In genomic region chr1:139067210-139067609, GRCm38 (mm10) we compare ENCODE assay signal across 19 mouse cellular contexts.
A peak's percentile ranks its signal among the peaks of the same experiment; 100 is the strongest.
DNase-seq lines count a peak whose midpoint lies in the region; ATAC-seq and TF ChIP-seq lines count a peak whose summit lies in the region.
"Had no signal": no experiment of that assay in that cellular context is flagged by ENCODE, and none has a peak within 500 bp of the region (broad histone marks: within the 10 kb centered on the region; RNA-seq: fewer than 3 reads in every experiment).

No protein-coding gene starts in this region.

- no peak overlapping the region for H3K9ac ChIP-seq in hindbrain, embryonic 13.5 days
- H3K9ac ChIP-seq in hindbrain, postnatal 0 days (replicated peaks; ENCODE audit: low read length) = no peak overlapping the region
- no peak overlapping the region for H3K9ac ChIP-seq in neural tube, embryonic 12.5 days
- H3K9ac ChIP-seq in neural tube, embryonic 15.5 days (replicated peaks) = no peak overlapping the region
- no peak overlapping the region for H3K9ac ChIP-seq in hindbrain, embryonic 16.5 days (ENCODE audit: low read depth, low read length)
- H3K9ac ChIP-seq in stomach, postnatal 0 days (ENCODE audit: low read length) = no peak overlapping the region
- H3K9ac ChIP-seq: embryonic facial prominence, embryonic 13.5 days; hindbrain, embryonic 15.5 days; limb, embryonic 15.5 days had no signal

- WGBS in hindbrain, embryonic 13.5 days = 62% methylated on average over 2 of the region's 2 CpGs
- 78% methylated on average over 2 of the region's 2 CpGs for WGBS in hindbrain, postnatal 0 days
- 68% methylated on average over 2 of the region's 2 CpGs for WGBS in neural tube, embryonic 12.5 days
- WGBS in neural tube, embryonic 15.5 days = 52% methylated on average over 2 of the region's 2 CpGs
- 56% methylated on average over 2 of the region's 2 CpGs for WGBS in hindbrain, embryonic 16.5 days
- 72% methylated on average over 2 of the region's 2 CpGs for WGBS in stomach, postnatal 0 days

- TF ChIP-seq EP300 in stomach, postnatal 0 days (optimal IDR thresholded peaks at IDR 0.05) = no peak

- no peaks in the 10 kb centered on the region for H3K27me3 ChIP-seq in hindbrain, embryonic 13.5 days
- no peaks in the 10 kb centered on the region for H3K27me3 ChIP-seq in hindbrain, postnatal 0 days (ENCODE audit: insufficient read depth, low read length)
- H3K27me3 ChIP-seq in neural tube, embryonic 12.5 days (replicated peaks) = no peaks in the 10 kb centered on the region
- no peaks in the 10 kb centered on the region for H3K27me3 ChIP-seq in neural tube, embryonic 15.5 days (replicated peaks)
- H3K27me3 ChIP-seq in hindbrain, embryonic 16.5 days (replicated peaks; ENCODE audit: control insufficient read depth, insufficient read depth, low read length) = no peaks in the 10 kb centered on the region
- no peaks in the 10 kb centered on the region for H3K27me3 ChIP-seq in stomach, postnatal 0 days (ENCODE audit: control insufficient read depth, insufficient read depth, low read length)
- H3K27me3 ChIP-seq: embryonic facial prominence, embryonic 13.5 days; hindbrain, embryonic 15.5 days; limb, embryonic 15.5 days had no signal

- 0 out of 2 replicates have a peak, but pooled peaks cover 4% of the 10 kb centered on the region for H3K36me3 ChIP-seq in hindbrain, embryonic 13.5 days
- H3K36me3 ChIP-seq in hindbrain, postnatal 0 days (ENCODE audit: insufficient read depth, low read length) = no peaks in the 10 kb centered on the region
- H3K36me3 ChIP-seq in neural tube, embryonic 12.5 days = no peaks in the 10 kb centered on the region
- H3K36me3 ChIP-seq in neural tube, embryonic 15.5 days = no peaks in the 10 kb centered on the region
- no peaks in the 10 kb centered on the region for H3K36me3 ChIP-seq in hindbrain, embryonic 16.5 days (ENCODE audit: control insufficient read depth, insufficient read depth, low read length)
- H3K36me3 ChIP-seq in stomach, postnatal 0 days (ENCODE audit: control insufficient read depth, insufficient read depth, low read length) = no peaks in the 10 kb centered on the region
- H3K36me3 ChIP-seq: embryonic facial prominence, embryonic 13.5 days; hindbrain, embryonic 15.5 days; limb, embryonic 15.5 days had no signal

- H3K4me1 ChIP-seq in hindbrain, embryonic 13.5 days (replicated peaks) = peaks cover 3% of the 10 kb centered on the region; the same call in 1 of the 2 replicates
- no peaks in the 10 kb centered on the region for H3K4me1 ChIP-seq in hindbrain, postnatal 0 days (ENCODE audit: insufficient read depth, low read length)
- no peaks in the 10 kb centered on the region for H3K4me1 ChIP-seq in neural tube, embryonic 12.5 days
- H3K4me1 ChIP-seq in neural tube, embryonic 15.5 days = no peaks in the 10 kb centered on the region
- no peaks in the 10 kb centered on the region for H3K4me1 ChIP-seq in hindbrain, embryonic 16.5 days (ENCODE audit: control insufficient read depth, insufficient read depth, low read depth, low read length)
- no peaks in the 10 kb centered on the region for H3K4me1 ChIP-seq in stomach, postnatal 0 days (replicated peaks; ENCODE audit: control insufficient read depth, insufficient read depth)
- H3K4me1 ChIP-seq: embryonic facial prominence, embryonic 13.5 days; hindbrain, embryonic 15.5 days; limb, embryonic 15.5 days had no signal

- DNase-seq in hindbrain, postnatal 0 days (ENCODE audit: low spot score) = no peak
- peak; percentile 67 to 72 for DNase-seq in spleen, postnatal 36 days (ENCODE audit: low spot score in 2 of 2)
- DNase-seq in stomach, postnatal 0 days (ENCODE audit: low spot score) = no peak
- DNase-seq in layer of hippocampus, adult 9-11 months = no peak
- DNase-seq: adrenal gland, adult 2 months; cerebellum, adult 11 months; heart, adult 11 months; kidney, adult 2 months; layer of hippocampus, postnatal 36 days; right cerebral cortex, adult 18-20 months; thymus, postnatal 25 days had no signal

- no peak for TF ChIP-seq CTCF in hindbrain, postnatal 0 days (IDR thresholded peaks at IDR 0.05; ENCODE audit: low read depth)
- TF ChIP-seq CTCF in stomach, postnatal 0 days (IDR thresholded peaks at IDR 0.05; ENCODE audit: low read depth) = no peak

- H3K4me2 ChIP-seq in hindbrain, embryonic 13.5 days = no peak overlapping the region
- H3K4me2 ChIP-seq in hindbrain, postnatal 0 days (ENCODE audit: low read depth, low read length) = no peak overlapping the region
- no peak overlapping the region for H3K4me2 ChIP-seq in neural tube, embryonic 12.5 days (replicated peaks)
- H3K4me2 ChIP-seq in neural tube, embryonic 15.5 days = no peak overlapping the region
- no peak overlapping the region for H3K4me2 ChIP-seq in hindbrain, embryonic 16.5 days (ENCODE audit: low read length)
- H3K4me2 ChIP-seq in stomach, postnatal 0 days (replicated peaks; ENCODE audit: low read depth) = no peak overlapping the region
- H3K4me2 ChIP-seq: embryonic facial prominence, embryonic 13.5 days; hindbrain, embryonic 15.5 days; limb, embryonic 15.5 days had no signal

- no peak overlapping the region for H3K27ac ChIP-seq in hindbrain, embryonic 13.5 days
- no peak overlapping the region for H3K27ac ChIP-seq in hindbrain, postnatal 0 days
- H3K27ac ChIP-seq in neural tube, embryonic 12.5 days = no peak overlapping the region
- H3K27ac ChIP-seq in neural tube, embryonic 15.5 days (replicated peaks) = no peak overlapping the region
- no peak overlapping the region for H3K27ac ChIP-seq in hindbrain, embryonic 16.5 days (ENCODE audit: low read depth, low read length)
- no peak overlapping the region for H3K27ac ChIP-seq in stomach, postnatal 0 days (replicated peaks)
- H3K27ac ChIP-seq: embryonic facial prominence, embryonic 13.5 days; hindbrain, embryonic 15.5 days; limb, embryonic 15.5 days had no signal

- H3K9me3 ChIP-seq in hindbrain, embryonic 13.5 days = no peaks in the 10 kb centered on the region
- H3K9me3 ChIP-seq in hindbrain, postnatal 0 days (ENCODE audit: low read length) = no peaks in the 10 kb centered on the region
- no peaks in the 10 kb centered on the region for H3K9me3 ChIP-seq in neural tube, embryonic 12.5 days
- no peaks in the 10 kb centered on the region for H3K9me3 ChIP-seq in neural tube, embryonic 15.5 days (replicated peaks)
- H3K9me3 ChIP-seq in hindbrain, embryonic 16.5 days (ENCODE audit: control insufficient read depth, low read length) = no peaks in the 10 kb centered on the region
- H3K9me3 ChIP-seq in stomach, postnatal 0 days (ENCODE audit: control insufficient read depth, low read length) = no peaks in the 10 kb centered on the region
- H3K9me3 ChIP-seq: embryonic facial prominence, embryonic 13.5 days; hindbrain, embryonic 15.5 days; limb, embryonic 15.5 days had no signal

- no peak overlapping the region for H3K4me3 ChIP-seq in hindbrain, embryonic 13.5 days
- H3K4me3 ChIP-seq in hindbrain, postnatal 0 days (ENCODE audit: low read length) = no peak overlapping the region
- H3K4me3 ChIP-seq in neural tube, embryonic 12.5 days = no peak overlapping the region
- H3K4me3 ChIP-seq in neural tube, embryonic 15.5 days (replicated peaks) = no peak overlapping the region
- no peak overlapping the region for H3K4me3 ChIP-seq in hindbrain, embryonic 16.5 days (ENCODE audit: low read length)
- no peak overlapping the region for H3K4me3 ChIP-seq in stomach, postnatal 0 days (ENCODE audit: low read depth, low read length)
- H3K4me3 ChIP-seq: embryonic facial prominence, embryonic 13.5 days; hindbrain, embryonic 15.5 days; limb, embryonic 15.5 days had no signal

- ATAC-seq in hindbrain, embryonic 13.5 days (ENCODE audit: low FRiP score) = 0 out of 2 replicates have a peak, but pooled peaks have one; percentile 61
- no peak for ATAC-seq in hindbrain, postnatal 0 days
- ATAC-seq in neural tube, embryonic 12.5 days (ENCODE audit: low FRiP score, low read depth) = peak; percentile 50
- ATAC-seq in neural tube, embryonic 15.5 days (ENCODE audit: low FRiP score) = no peak
- ATAC-seq in hindbrain, embryonic 16.5 days = 0 out of 2 replicates have a peak, but pooled peaks have one; percentile 30
- no peak for ATAC-seq in stomach, postnatal 0 days (ENCODE audit: low FRiP score, low TSS enrichment)
- ATAC-seq: CD4-positive, CD25-positive, alpha-beta regulatory T cell, adult 4 months had no signal

Comparison
In these comparisons a context has a peak if more than half of its experiments do, and no peak if none do; other contexts are left out.
1. ATAC-seq: peak in hindbrain, embryonic 13.5 days (single experiment), neural tube, embryonic 12.5 days (single experiment) and hindbrain, embryonic 16.5 days (single experiment); none in hindbrain, postnatal 0 days (single experiment), neural tube, embryonic 15.5 days (single experiment) and stomach, postnatal 0 days (single experiment).
2. DNase-seq: peak in spleen, postnatal 36 days (2 of 2); none in hindbrain, postnatal 0 days (single experiment), stomach, postnatal 0 days (single experiment) and layer of hippocampus, adult 9-11 months (single experiment).